Mouse (Mus musculus): ENCODE data around the gene Ckap5.

Gene Ckap5

GRCm38 (mm10) chr2:91628171-91628570 lies 101.6 kb downstream of the Ckap5 start:
- DNase-seq, result no peak

- DNase-seq, result no peak
Observed at GRCm38 (mm10) chr2:91629682-91630081, 103.1 kb downstream of the Ckap5 start.

- DNase-seq, result no peak
Observed at GRCm38 (mm10) chr2:91630384-91630783, 103.8 kb downstream of the Ckap5 start.

DNA sequence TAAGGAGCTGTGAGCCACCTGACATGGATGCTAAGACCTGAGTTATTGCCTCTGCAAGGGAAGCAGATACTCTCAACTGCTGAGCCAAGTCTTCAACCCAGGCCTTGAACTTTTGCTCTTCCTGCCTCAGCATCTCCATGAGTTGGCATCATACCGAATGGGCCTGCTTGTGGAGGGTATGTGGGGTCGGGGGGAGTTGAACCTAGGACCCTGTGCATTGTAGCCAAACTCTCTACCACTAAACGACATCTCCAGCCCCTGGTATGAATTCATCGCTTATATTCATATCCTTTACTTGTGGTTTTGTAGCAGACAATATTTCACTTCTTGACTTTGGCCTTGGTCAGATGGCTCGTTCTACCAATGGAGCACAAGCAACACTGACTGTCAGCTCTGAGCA lies 105.3 kb downstream of the Ckap5 start:
- DNase-seq, result no peak

DNA sequence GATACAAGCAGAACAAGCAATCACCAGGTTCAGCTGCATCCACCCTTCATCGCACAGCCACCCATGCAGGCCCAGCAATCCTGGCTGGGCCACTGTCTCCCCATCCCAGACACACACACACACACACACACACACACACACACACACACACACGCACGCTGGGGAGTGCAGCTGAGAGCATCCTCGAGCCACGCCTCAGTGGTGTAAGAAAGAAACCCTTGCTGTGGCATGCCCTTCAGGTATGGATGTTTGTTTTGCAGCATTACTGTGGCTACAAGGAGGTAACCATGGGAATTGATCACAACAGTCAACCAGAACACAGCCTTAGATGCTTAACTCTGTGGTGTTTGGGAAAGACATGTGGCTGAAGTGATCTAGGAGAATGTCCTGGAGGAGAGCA lies 105.8 kb downstream of the Ckap5 start:
- no peak for DNase-seq

- no peak for DNase-seq
Observed at GRCm38 (mm10) chr2:91633334-91633977, 106.9 kb downstream of the Ckap5 start.

DNA sequence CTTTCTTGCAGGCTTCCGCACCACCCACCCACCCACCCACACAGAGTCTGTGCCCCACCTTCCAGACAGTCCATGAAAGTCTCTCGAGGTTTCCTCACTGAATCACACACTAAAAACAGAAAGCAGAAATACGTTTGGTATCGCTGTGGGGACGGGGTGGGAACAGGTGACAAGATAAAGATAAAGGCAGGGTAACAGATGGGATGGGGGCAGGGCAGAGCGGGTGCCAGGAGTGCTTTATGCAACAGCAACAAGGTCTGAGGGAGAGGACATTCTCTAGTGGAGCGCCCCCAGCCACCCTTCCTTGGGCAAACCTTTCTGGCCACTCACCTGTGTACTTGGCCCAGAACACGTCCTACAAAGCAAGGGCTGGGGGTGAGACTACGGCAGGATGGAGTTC lies 108.3 kb downstream of the Ckap5 start:
- DNase-seq, result no peak

- no peak for DNase-seq
Observed at GRCm38 (mm10) chr2:91635486-91635885, 108.9 kb downstream of the Ckap5 start.

DNA sequence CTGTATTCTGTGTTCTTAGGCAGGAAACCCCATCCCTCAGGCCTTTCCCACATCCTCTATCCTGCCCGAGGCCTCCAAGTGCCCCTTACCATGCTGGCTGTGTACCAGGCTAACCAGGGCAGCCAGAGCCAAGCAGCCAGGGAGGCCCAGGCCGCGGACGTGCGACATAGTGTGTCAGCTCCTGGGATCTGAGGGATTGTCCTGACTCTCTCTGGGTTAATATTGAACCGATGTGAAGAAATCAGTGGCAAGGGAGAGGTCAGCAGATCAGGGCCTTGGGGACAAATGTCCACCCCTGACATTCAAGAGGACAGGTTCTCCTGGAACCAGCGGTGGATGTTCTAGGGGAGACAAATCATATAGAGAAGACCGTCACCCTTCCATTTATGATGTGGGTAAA lies 109.7 kb downstream of the Ckap5 start, which contains the start of gene F2:
TSS of gene F2 (minus strand) at position 186 of the 400 bp plus-strand sequence.
- no peak for DNase-seq

GRCm38 (mm10) chr2:91636727-91637338 lies 110.3 kb downstream of the Ckap5 start:
- DNase-seq, result no peak

DNA sequence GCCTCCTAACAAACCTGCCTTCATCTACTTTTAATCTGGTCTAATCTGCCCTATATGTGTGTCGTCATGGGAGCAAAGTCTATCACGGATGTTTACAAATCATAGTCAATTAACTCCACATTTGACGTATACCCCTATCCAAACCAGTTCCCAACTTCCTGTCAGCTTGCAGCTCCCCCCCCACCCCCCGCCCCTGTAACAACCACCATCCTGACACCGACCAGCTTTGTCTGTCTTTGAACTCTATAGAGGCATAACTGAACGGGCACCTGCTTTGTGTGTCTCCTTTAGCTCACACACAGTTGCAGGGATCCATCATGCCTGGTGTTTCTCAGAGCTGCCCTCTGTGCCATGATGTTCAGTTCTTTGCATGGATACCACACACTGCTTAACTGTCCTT lies 112.4 kb downstream of the Ckap5 start:
- no peak for DNase-seq

DNA sequence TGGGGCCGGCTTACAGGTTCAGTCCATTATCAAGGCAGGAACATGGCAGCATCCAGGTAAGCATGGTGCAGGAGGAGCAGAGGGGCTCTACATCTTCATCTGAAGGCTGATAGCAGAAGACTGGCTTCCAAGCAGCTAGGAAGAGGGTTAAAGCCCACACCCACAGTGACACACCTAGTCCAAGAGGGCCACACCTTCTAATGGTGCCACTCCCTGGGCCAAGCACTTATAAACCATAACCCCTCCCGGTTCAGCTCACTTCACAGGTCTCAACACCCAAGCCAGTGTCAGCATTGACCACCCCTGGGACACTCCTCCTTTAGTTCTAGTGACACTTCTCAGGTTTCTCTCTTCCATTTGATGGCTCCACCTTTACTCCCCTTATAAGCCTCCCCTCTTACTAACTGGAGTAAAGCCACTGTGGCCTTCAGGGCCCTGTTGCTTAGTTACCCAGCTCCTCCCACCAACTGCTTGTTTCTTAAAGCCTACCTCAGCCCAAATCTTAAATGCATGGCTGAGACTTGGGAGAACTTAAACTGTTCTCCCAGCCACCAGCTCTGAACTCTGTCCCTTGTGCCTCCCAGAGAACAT lies 116.4 kb downstream of the Ckap5 start:
- no peak for DNase-seq

DNA sequence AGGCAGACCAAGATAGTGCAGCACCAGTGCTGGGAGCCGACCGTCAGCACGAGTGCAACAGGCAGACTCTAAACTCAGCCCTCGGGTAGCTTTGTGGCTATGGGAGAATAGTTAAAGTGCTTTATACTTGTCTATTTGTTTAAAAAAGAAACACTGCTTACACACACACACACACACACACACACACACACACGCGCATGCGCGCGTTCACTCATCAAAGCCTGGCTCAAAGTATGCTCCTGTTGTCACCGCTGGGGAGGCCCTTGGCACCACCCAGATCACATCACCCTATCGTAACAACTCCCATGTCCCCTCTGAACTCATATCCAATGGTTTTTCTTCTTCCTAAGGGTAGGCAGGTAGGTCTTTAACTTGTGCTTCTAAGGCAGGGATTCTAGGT lies 117.5 kb downstream of the Ckap5 start:
- DNase-seq, result no peak

DNA sequence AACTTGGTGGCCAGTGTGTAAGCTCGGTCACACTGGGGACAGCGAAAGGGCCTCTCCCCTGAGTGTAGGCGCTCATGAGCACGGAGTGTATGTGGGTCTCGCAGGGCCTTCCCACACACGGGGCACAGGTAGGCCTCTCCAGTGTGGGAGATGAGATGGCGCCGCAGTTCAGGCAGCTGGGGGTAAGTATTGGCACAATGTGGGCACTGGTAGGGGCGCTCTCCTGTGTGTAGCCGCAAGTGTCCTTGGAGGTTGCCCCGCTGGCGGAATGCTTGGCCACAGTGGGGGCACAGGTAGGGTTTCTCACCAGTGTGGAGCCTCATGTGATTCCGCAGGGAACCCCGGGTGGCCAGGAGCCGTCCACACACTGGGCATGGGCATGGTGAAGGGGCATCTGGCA lies 118.8 kb downstream of the Ckap5 start:
- no peak for DNase-seq

- DNase-seq, result no peak
Observed at GRCm38 (mm10) chr2:91645811-91646210, 119.2 kb downstream of the Ckap5 start.

- DNase-seq, result peak; percentile 78
Observed at GRCm38 (mm10) chr2:91646733-91647132, 120.2 kb downstream of the Ckap5 start.

- peak; percentile 24 to 43 for DNase-seq
Observed at GRCm38 (mm10) chr2:91649152-91649551, 122.6 kb downstream of the Ckap5 start.

DNA sequence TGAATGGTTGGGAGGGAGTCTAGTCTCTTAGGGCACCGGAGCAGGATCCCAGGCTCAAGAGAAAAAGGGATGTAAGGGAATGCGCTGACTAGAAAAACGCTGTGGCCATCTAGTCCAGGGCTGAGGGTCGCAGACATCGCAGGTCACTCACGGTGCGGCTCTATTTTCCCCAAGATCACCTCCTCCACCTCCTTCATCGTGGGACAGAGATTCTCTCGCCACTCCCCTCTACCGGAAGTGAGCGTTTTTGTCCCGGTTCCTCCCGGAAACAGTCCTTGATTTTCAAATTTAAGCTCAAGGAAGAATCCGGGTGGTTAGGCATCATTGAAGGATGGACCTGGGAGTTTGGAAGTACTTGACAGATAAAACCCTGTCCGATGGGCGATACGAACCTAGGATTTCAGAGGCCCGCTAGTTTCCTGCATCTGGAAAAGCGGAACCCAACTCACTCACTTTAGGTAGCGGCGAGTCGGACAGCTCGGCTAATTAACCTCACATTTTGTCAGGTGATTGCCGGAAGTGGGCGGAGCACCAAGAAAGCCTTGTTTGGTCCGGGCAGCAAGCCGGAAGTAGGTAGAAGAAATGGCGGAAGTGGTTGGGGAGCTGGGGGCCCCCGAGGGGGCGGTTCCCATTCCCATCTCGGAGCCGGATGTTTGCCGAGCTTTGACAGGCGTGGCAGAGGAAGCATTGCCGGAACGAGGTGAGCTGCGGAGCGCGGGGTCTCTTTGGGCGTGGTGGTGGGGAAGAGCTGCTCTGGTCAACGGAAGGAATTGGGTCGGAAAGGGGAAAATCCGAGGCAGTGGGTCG lies 123.2 kb downstream of the Ckap5 start, which contains the start of the genes Zfp408 and Arhgap1:
TSS of gene Zfp408 (minus strand) at position 239 of the 807 bp plus-strand sequence.
TSS of gene Arhgap1 (plus strand) at position 308 of the 807 bp plus-strand sequence.
- peak; percentile 98 to 99 for DNase-seq

GRCm38 (mm10) chr2:91650360-91650995 lies 123.9 kb downstream of the Ckap5 start:
- no peak for DNase-seq

- DNase-seq, result peak in 1 of 2 experiments; percentile 33
Observed at GRCm38 (mm10) chr2:91651458-91652258, 125.1 kb downstream of the Ckap5 start.

DNA sequence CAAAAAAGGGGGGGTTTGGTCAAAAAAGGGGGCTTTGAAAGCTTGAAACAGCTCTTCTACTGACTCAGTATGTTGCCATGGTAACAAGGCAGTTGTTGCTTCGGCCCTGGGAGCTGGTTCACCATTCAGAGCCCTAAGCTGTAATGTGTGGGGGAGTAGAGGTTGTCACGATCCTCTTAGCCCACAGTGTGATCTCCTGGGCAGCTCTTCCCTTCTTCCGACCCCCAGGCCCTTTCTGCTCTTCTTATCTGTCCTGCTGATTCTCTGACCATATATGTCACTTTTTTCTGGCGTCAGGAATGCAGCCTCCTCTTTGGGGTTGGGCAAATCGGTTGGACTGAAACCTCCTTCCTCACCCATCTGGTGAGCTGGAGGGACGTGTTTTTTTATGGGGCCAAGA lies 126.3 kb downstream of the Ckap5 start:
- DNase-seq, result no peak

GRCm38 (mm10) chr2:91655388-91655787 lies 128.8 kb downstream of the Ckap5 start:
- no peak for DNase-seq

Data from kidney, postnatal 4 days (tissue).